9 mouse cellular contexts compared by ENCODE assay signal in genomic region chr6:24894146-24894873, GRCm38 (mm10). TPM values are rescaled to one million over a fixed set of nuclear protein-coding genes. Genes with fewer than 3 reads are reported as not detected.
DNase-seq lines count a peak whose midpoint lies in the region; ATAC-seq and TF ChIP-seq lines count a peak whose summit lies in the region.
"Had no signal": no experiment of that assay in that cellular context is flagged by ENCODE, and none has a peak within 500 bp of the region (broad histone marks: within the 10 kb centered on the region; RNA-seq: fewer than 3 reads in every experiment).

No protein-coding gene starts in this region.

- WGBS in forebrain, embryonic 10.5 days = 79% methylated on average over 11 of the region's 11 CpGs
- 76% methylated on average over 11 of the region's 11 CpGs for WGBS in hindbrain, embryonic 10.5 days
- WGBS in lung, adult 2 months = 57% methylated on average over 11 of the region's 11 CpGs

- CTCF ChIA-PET in Patski (lab: Charles Lee) = interaction anchor here (0.7 kb wide), 1 partner anchor 45 kb away, joined by 3 read pairs; no protein-coding TSS in a partner anchor

- peak overlapping the region; percentile 12; the same call in 1 of the 2 replicates for H3K4me3 ChIP-seq in forebrain, embryonic 10.5 days
- 0 out of 2 replicates have a peak overlapping the region, but pooled peaks have one; percentile 20 for H3K4me3 ChIP-seq in hindbrain, embryonic 10.5 days
- H3K4me3 ChIP-seq in lung, adult 2 months (replicated peaks; ENCODE audit: extremely low read depth, low read depth, low read length) = no peak overlapping the region

- no peaks in the 10 kb centered on the region for H3K36me3 ChIP-seq in forebrain, embryonic 10.5 days (replicated peaks)
- H3K36me3 ChIP-seq in hindbrain, embryonic 10.5 days = no peaks in the 10 kb centered on the region

- POLR2A ChIA-PET in Patski (lab: Charles Lee) = no interaction called here

- no peaks in the 10 kb centered on the region for H3K9me3 ChIP-seq in forebrain, embryonic 10.5 days
- no peaks in the 10 kb centered on the region for H3K9me3 ChIP-seq in hindbrain, embryonic 10.5 days

- peak; percentile 63 for TF ChIP-seq CTCF in Patski (IDR thresholded peaks at IDR 0.05)
- TF ChIP-seq CTCF in lung, adult 2 months (IDR thresholded peaks at IDR 0.05; ENCODE audit: insufficient read depth, low read length) = peak; percentile 65

- no peak overlapping the region for H3K27ac ChIP-seq in forebrain, embryonic 10.5 days
- H3K27ac ChIP-seq in hindbrain, embryonic 10.5 days = no peak overlapping the region

- no peak for TF ChIP-seq POLR2A in lung, adult 2 months (IDR thresholded peaks at IDR 0.05; ENCODE audit: borderline replicate concordance, extremely low read depth, low read depth, low read length)

- ATAC-seq in Patski = peak; percentile 87

- peak; percentile 11 for DNase-seq in CD4-positive, CD25-positive, alpha-beta regulatory T cell, adult 2 months (ENCODE audit: low read depth, low spot score)
- no peak for DNase-seq in Patski (ENCODE audit: low read depth, low spot score)
- DNase-seq in forebrain, embryonic 10.5 days (ENCODE audit: extremely low spot score, low spot score) = no peak
- DNase-seq in hindbrain, embryonic 10.5 days (ENCODE audit: low spot score) = peak; percentile 4
- DNase-seq in layer of hippocampus, adult 8-10 months (ENCODE audit: low spot score in 2 of 2) = peak; percentile 5 to 6
- no peak for DNase-seq in lung, adult 2 months
- DNase-seq in right cerebral cortex, postnatal 10 days (ENCODE audit: low spot score in 2 of 2) = peak; percentile 28 to 41
- DNase-seq in spleen, postnatal 10 days (ENCODE audit: low spot score in 2 of 2) = no peak

- H3K27me3 ChIP-seq in Patski = peaks cover 16% of the 10 kb centered on the region
- H3K27me3 ChIP-seq in forebrain, embryonic 10.5 days (ENCODE audit: poor library complexity, severe bottlenecking) = no peaks in the 10 kb centered on the region
- H3K27me3 ChIP-seq in hindbrain, embryonic 10.5 days (ENCODE audit: insufficient read depth, poor library complexity, severe bottlenecking) = no peaks in the 10 kb centered on the region

- H3K4me1 ChIP-seq in forebrain, embryonic 10.5 days = no peaks in the 10 kb centered on the region
- no peaks in the 10 kb centered on the region for H3K4me1 ChIP-seq in hindbrain, embryonic 10.5 days (replicated peaks)
- H3K4me1 ChIP-seq in lung, adult 2 months (ENCODE audit: control insufficient read depth, insufficient read depth, low read length) = no peaks in the 10 kb centered on the region

- in situ Hi-C loops in Patski (cut with MboI; ENCODE audit: low pct_unique_long_range_greater_than_20kb) = loop anchor here (10.0 kb wide), 1 partner anchor 170 kb away; no protein-coding TSS in a partner anchor

RNA-seq across cellular contexts. Expression of gene Hyal5, which starts 36.5 kb away (rescaled TPM):
- polyA plus RNA-seq in Patski (2021) = not detected
- polyA plus RNA-seq in forebrain, embryonic 10.5 days (2016; fragmentation: Nextera tagmentation; extraction: Ambion mirVana) = not detected in 2 replicates
- not detected in 2 replicates for polyA plus RNA-seq in hindbrain, embryonic 10.5 days (2016; fragmentation: Nextera tagmentation; extraction: Ambion mirVana)
- total RNA-seq in layer of hippocampus, adult 8-10 months (2022) = not detected
- polyA plus RNA-seq in lung, adult 2 months (2012; rRNA removed) = not detected in 2 replicates
- total RNA-seq: heart, postnatal 14 days had no signal

Comparison
In these comparisons a context has a peak if more than half of its experiments do, and no peak if none do; other contexts are left out.
1. DNase-seq: peak in CD4-positive, CD25-positive, alpha-beta regulatory T cell, adult 2 months (single experiment), hindbrain, embryonic 10.5 days (single experiment), layer of hippocampus, adult 8-10 months (2 of 2) and right cerebral cortex, postnatal 10 days (2 of 2); none in Patski (single experiment), forebrain, embryonic 10.5 days (single experiment), lung, adult 2 months (single experiment) and spleen, postnatal 10 days (0 of 2).